Mouse (Mus musculus) spleen, postnatal 4 days (tissue): ENCODE measurements around the gene Icosl.
A peak's percentile ranks its signal among the peaks of the same experiment; 100 is the strongest.
"Not testable (repeated sequence)": the region's sequence is repeated elsewhere in the genome, so short reads cannot be mapped to it uniquely, and the experiment has no call there.

Experiments
- DNase-seq, 2 experiments: peaks; one replicate each; pipeline ENCODE4 v3.0.0; 2022; ENCODE audit warnings: low spot score in 2 of 2

The Icosl gene

GRCm38 (mm10) chr10:78074977-78075376 lies 5.9 kb downstream of the Icosl start:
- no peak for DNase-seq

GRCm38 (mm10) chr10:78077862-78078261 lies 8.8 kb downstream of the Icosl start:
- no peak for DNase-seq

- DNase-seq: no peak
These were observed 9.2 kb downstream of the Icosl start for GRCm38 (mm10) chr10:78078276-78078675.

- no peak for DNase-seq
These were observed 11.0 kb downstream of the Icosl start for GRCm38 (mm10) chr10:78079955-78080591.

- DNase-seq: no peak
These were observed 15.0 kb downstream of the Icosl start for GRCm38 (mm10) chr10:78084073-78084472.

- DNase-seq: no peak
These were observed 16.6 kb downstream of the Icosl start for GRCm38 (mm10) chr10:78085711-78086110.

GRCm38 (mm10) chr10:78086444-78087061 lies 17.5 kb downstream of the Icosl start:
- DNase-seq: no peak

- peak; percentile 52 to 74 for DNase-seq
These were observed 18.0 kb downstream of the Icosl start for GRCm38 (mm10) chr10:78087101-78087511.

GRCm38 (mm10) chr10:78090246-78090645 lies 21.1 kb downstream of the Icosl start:
- DNase-seq: no peak

- no peak for DNase-seq
These were observed 21.8 kb downstream of the Icosl start for GRCm38 (mm10) chr10:78090706-78091491.

GRCm38 (mm10) chr10:78091865-78092724 lies 23.0 kb downstream of the Icosl start:
- peak; percentile 36 to 69 for DNase-seq

- peak; percentile 60 to 73 for DNase-seq
These were observed 23.6 kb downstream of the Icosl start for GRCm38 (mm10) chr10:78092725-78093029.

- DNase-seq: no peak
These were observed 26.1 kb downstream of the Icosl start for GRCm38 (mm10) chr10:78095221-78095620.

GRCm38 (mm10) chr10:78095954-78096931 lies 27.1 kb downstream of the Icosl start:
- DNase-seq: no peak

- not testable (repeated sequence) for DNase-seq
These were observed 30.8 kb downstream of the Icosl start for GRCm38 (mm10) chr10:78099860-78100259.

GRCm38 (mm10) chr10:78100989-78101780 lies 32.1 kb downstream of the Icosl start:
- DNase-seq: no peak

GRCm38 (mm10) chr10:78104555-78105490 lies 35.7 kb downstream of the Icosl start:
- no peak for DNase-seq

- no peak for DNase-seq
These were observed 36.4 kb downstream of the Icosl start for GRCm38 (mm10) chr10:78105548-78105947.
